Mouse (Mus musculus) megakaryocyte, embryonic 14.5 days (primary cell): ENCODE data around the gene Spty2d1.

Source experiments
- FLI1 ChIP-seq: IDR thresholded peaks from 2 replicates; pipeline ENCODE4 v1.6.1; 2012; ENCODE audit warnings: low read length, inconsistent platforms, mixed read lengths
- GATA1 ChIP-seq: IDR thresholded peaks from 3 replicates; pipeline ENCODE4 v1.6.1; 2012; ENCODE audit warnings: mixed read lengths, low read length, inconsistent platforms, borderline replicate concordance

DNA sequence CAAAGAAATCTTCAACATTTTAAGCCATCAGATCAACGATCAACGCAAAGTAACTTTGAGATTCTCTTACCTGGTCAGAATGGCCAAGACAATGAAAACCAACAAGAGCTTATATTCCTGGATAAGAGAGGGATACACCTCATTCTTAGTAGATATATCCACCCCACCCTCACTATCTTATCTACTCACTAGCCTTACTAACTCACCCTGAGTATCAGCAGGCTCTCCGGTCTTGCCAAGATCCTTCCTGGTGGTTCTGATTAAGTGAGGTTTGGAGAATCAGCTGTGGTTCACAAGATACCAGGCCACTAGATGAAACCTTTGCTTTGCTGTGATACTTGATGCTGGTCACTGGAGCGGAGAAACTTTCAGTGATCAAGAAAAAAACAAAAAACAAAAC lies 33.6 kb downstream of the Spty2d1 start:
- TF ChIP-seq GATA1, result no peak
- TF ChIP-seq FLI1, result no peak
